Mouse (Mus musculus): ENCODE results near the gene Fntb. TPM values are rescaled to one million over a fixed set of nuclear protein-coding genes. Genes with fewer than 3 reads are reported as not detected.
A peak's percentile ranks its signal among the peaks of the same experiment; 100 is the strongest.

Gene Fntb
- total RNA-seq (2021), result 16.5 and 22.0 TPM in 2 replicates
- long read RNA-seq, experiment 1, transcript Fntb-201 (12 exons, 2,613 nt), result major isoform, 21 of 28 reads
- long read RNA-seq, experiment 1, partial matches to known transcripts, result 0 of 28 reads
- long read RNA-seq, experiment 1, other reads (novel, unspliced or antisense), result 7 of 28 reads
- long read RNA-seq, experiment 2, transcript Fntb-201 (12 exons, 2,613 nt), result major isoform, 12 of 14 reads
- long read RNA-seq, experiment 2, partial matches to known transcripts, result 0 of 14 reads
- long read RNA-seq, experiment 2, other reads (novel, unspliced or antisense), result 2 of 14 reads

- peak; percentile 95 for DNase-seq
Observed at GRCm38 (mm10) chr12:76765354-76765851, at the start of gene Fntb, which contains the start of gene Churc1. Gene Fntb (plus strand): TSS chr12:76765589. Gene Churc1 (plus strand): TSS chr12:76765538.

- no peak for DNase-seq
Observed at GRCm38 (mm10) chr12:76718384-76718783, 47.0 kb upstream of the Fntb start.

DNA sequence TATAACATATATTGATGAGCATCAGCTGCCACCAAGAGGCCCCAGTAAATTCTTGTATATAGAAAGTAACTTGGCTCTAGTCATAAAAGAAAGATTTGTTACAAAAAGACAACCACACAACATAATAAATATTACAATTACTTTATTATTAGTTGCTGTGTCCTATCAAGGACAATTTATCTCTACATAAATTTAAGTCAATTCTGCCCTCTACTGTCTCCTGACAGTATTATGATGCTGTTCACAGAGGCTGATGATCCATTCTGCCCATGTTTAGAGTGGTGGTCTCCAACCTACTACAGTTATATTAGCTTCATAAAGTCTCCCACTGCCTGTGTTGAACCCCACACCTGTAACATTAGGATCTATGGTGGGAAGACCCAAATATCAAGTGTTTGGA is 44.8 kb upstream of the Fntb start:
- DNase-seq, result no peak

DNA sequence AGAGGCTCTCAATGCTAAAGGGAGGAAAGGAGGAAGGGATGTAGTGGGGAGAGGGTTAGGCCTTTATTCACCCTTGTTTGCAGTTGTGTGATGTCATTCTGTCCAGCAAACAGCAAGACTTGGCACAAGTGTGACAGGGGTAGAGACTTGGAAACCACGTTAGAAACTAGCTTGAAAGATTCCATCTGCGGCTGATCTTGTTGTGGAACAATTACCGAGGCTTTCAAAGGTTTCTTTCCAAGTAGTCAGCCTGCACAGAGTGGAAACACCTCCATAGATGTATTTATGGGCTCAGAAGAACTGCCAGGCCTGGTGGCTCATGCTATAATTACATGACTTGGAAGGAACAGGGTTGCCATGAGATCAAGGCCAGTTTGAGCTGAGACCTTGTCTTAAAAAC is 43.4 kb upstream of the Fntb start:
- no peak for DNase-seq

GRCm38 (mm10) chr12:76727955-76728354 is 37.4 kb upstream of the Fntb start:
- no peak for DNase-seq

- DNase-seq, result no peak
Observed at GRCm38 (mm10) chr12:76750866-76751459, 14.4 kb upstream of the Fntb start.

DNA sequence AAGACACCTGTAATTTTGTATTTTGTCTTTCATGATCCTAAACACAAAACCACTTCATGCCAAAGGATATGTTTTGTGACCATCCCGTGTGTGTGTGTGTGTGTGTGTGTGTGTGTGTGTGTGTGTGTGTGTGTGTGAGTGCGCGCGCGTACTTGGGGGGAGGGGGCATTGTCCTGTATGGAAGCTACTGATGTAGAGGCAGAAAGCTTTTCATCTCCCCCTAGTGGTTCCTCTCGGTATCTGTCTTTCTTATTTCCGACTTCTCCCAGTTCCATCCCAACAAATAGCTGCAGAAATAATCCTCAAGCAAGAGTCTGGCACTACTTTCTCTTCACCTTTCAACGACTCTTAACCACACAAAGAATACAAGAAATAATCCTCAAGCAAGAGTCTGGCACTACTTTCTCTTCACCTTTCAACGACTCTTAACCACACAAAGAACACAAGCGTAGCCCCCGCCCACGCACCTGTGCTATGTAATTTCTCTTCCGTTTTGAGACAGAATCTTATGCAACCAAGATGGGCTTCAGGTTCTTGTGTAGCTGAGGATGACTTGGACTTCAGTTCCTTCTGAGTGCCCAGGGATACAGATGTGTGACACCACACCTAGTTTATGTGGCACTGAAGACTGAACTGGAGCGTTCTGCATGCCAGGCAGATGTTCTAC is 12.6 kb upstream of the Fntb start:
- DNase-seq, result peak; percentile 50

DNA sequence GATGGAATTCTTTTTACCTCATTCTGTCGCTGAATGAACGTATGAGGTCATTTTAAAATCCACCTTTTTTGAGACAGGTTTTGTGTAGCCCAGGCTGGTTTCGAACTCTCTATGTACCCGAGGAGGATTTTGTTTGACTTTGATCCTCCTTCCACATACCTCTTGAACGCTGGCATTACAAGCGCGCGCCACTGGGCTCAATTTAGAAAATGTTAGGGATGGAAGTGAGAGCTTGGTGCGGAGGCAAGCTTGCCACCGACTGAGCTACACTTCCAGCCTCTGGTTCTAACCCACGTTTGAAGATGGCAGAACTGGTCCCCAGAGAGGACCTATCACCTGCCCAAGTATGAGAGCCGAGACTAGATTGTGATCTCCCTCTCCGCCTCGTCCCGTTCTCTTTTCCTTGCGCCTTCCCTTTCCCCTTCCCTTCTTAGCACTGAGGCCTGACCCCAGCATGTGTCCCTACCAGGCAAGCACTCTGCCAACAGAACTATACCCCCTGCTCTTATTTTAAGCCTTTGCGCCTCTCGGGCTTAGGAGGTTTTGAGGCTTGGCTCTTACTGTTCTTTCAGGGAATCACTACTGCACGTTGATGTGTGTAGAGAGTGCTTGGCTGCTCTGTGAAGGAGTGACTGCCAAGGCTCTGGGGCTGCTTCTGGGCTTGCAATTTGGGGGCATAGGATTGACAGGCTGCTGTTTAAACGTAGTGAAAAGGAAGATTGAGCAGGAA is 677 bp downstream of the Fntb start:
- DNase-seq, result no peak

DNA sequence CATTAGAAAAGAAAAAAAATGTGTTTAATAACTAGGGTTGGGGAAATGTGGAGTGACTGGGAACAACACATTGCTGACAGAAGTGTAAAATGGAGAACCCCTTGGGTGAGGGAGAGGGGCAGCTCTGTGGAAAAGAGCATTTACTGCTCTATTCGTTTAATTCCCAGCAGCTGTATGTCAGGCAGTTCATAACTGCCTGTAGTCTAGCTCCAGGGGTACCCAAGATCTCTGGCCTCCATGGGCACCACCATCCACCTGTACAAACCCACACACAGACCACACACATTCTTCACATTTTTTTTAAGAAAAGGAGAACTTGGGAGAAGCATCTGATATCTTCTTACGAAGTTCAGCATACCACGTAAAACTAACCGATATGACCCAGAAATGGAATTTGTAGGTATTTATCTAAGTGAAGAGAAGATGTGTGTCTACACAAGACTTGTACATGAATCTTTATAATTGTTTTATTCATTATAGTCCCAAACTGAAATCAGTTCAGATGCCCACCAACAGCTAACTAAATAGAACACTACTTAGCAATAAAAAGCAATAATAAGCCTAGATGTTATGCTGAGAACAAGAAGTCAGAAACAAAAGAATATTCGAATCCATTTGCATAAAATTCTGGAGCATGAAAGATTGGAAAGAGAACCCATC is 5.6 kb downstream of the Fntb start:
- DNase-seq, result no peak

DNA sequence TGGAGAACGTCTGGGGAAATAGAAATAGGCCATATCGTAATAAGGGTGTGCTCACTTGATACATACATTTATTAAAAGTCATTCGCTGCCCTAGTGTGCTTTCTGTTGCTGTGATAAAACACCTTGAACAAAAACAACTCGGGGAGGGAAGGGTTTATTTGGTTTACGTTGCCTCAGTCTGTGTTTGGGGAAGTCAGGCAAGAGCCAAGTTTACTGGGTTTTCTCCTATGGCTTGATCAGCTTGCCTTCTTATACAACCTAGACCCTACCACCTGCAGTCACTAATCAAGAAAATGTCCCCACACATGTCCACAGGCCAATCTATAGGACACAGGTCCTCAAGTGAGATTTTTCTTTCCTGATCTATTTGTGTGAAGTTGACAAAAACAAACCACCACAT is 6.2 kb downstream of the Fntb start:
- DNase-seq, result no peak

DNA sequence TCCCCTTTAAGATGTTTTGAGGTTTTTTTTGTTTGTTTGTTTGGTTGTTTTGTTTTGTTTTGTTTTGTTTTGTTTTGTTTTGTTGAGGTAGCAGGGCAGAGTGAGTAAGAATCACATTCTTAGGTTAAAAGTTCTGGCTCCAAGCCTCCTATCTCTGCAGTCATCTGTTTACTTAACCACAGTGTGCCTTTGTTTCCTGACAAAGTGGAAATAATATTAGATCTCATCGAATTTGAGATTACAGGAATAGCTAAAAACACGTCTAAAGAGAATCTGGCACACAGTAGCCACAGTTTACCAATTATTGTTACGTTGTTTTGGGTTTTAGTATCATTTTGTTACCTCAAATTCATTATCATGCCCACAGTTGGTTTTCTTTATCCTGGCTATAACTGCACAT is 9.3 kb downstream of the Fntb start:
- DNase-seq, result no peak

GRCm38 (mm10) chr12:76775132-76775531 is 9.7 kb downstream of the Fntb start:
- DNase-seq, result peak; percentile 27

GRCm38 (mm10) chr12:76776898-76777297 is 11.5 kb downstream of the Fntb start:
- no peak for DNase-seq

DNA sequence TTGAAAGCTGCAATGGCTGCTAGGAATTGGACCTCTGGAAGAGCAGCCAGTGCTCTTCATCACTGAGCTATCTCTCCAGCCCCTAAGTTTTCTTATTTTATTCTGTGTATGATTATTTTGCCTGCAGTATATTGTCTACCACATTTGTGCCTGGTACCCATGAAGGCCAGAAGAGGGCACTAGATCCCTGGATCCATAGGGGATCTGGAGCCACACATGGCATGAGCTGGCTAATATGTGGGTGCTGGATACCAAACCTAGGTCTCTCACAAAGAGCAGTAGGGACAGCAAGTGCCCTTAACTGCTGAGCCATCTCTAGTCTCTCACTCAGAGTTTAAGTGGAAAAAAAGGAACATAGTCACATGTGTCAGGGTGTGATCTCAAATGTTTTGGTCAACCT is 12.5 kb downstream of the Fntb start:
- DNase-seq, result no peak

DNA sequence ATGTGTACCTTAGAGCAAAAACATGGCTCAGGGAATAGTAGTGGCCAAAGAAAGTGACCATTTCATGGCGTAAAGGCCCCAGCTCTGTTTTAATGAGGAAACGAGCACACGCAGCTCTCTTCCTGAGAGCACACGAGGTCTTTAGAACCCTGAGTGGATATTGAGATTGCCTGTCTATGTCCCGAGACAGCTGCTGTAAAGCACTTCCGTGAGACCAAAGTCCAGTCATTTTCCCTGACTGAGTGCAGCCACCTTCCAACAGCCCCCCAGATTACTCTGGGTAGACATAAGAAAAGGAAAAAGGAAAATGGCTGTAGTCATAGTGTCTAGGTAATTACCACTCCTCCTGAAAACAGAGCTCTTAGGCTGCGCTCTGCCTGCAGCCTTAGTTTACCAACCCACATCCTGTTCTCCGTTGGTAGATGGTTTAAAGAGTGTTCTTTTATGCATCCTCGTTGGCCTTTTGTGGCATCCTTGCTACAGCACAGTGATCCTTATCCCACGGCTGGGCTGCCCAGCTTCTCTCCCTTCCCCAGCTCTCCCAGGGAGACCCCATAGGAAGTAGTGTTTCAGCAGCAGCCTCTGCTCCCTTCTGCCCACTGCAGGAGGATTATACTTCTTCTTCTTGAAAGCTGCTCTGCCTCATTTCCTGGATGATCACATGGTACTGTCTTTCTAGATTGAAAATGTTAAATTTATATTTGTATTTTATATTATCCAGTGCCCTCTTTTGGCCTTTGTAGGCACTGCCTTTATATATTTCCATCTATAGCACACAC is 13.1 kb downstream of the Fntb start:
- no peak for DNase-seq

DNA sequence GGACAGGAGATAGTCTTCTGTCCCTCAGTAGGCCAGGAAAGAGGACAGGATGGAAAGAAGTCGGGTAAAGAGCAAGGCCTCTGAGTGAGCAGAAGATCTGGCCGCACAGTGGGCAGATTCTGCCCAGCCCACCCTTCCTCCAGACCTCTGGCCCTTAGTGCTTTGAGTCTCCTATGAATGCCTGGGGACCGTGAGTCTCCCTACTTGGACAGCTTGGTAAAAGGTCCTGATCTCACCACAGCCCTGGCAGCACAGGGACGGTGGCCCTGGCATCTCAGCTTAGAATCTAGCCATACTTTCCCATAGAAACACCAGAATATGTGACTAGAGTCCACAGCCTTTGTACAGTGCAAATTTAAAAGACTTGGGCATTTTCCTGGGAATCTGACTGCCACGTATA is 14.6 kb downstream of the Fntb start:
- DNase-seq, result no peak

- DNase-seq, result no peak
Observed at GRCm38 (mm10) chr12:76780639-76781468, 15.5 kb downstream of the Fntb start.

DNA sequence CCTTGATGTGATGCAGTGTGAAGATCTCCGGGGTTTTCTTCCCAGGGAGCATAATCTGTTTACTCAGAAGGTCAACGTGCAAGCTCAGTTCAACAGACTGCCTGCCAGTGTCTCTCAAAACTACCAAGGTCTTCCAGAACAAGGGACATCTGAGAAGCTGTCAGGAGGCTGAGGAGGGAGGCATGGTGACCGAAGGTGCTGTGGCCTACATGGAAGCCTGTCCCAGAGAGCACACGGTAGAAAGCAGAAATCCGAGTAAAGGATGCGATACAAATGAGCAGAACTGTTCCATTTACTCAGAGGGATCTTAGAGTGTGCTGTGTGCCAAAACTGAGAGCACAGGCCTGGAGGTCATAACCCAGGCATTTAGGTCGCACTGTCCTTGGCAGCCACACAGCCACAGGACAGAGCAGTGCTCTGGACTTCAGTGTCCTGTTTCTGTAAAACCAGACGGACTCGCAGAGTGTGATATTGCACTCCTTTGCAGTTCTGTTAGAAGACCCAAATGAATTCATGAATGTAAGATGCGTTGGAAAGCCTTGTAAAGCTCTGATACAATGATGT is 18.7 kb downstream of the Fntb start:
- peak; percentile 27 for DNase-seq

- DNase-seq, result no peak
Observed at GRCm38 (mm10) chr12:76790446-76791084, 25.2 kb downstream of the Fntb start.

Data from adrenal gland, postnatal 14 days (tissue).